Mouse (Mus musculus) hindbrain, embryonic 13.5 days (tissue): ENCODE data around the gene Nucks1. TPM values are rescaled to one million over a fixed set of nuclear protein-coding genes. Genes with fewer than 3 reads are reported as not detected.
"Not testable (repeated sequence)": the region's sequence is repeated elsewhere in the genome, so short reads cannot be mapped to it uniquely, and the experiment has no call there.

ENCODE experiments used
- ATAC-seq: fragments of 200-750 bp; cut with Nextera tagmentation; 2 replicates; pipeline ENCODE4 v1.8.0; 2017; ENCODE audit warnings: moderate TSS enrichment; ENCODE audit not compliant: low FRiP score
- H3K27ac ChIP-seq: fragments of 300-500 bp; sonication (generic); 2 replicates; pipeline ENCODE4 v1.5.1; 2015; ENCODE audit warnings: inconsistent platforms, mild to moderate bottlenecking, moderate library complexity
- H3K27me3 ChIP-seq: fragments of 300-500 bp; sonication (generic); 2 replicates; pipeline ENCODE4 v1.6.1; 2015; ENCODE audit warnings: mild to moderate bottlenecking, inconsistent platforms
- H3K36me3 ChIP-seq: fragments of 300-500 bp; sonication (generic); 2 replicates; pipeline ENCODE4 v1.6.1; 2015; ENCODE audit warnings: mild to moderate bottlenecking, inconsistent platforms
- H3K4me1 ChIP-seq: fragments of 300-500 bp; sonication (generic); replicated peaks from 2 replicates; pipeline ENCODE4 v1.6.1; 2015; ENCODE audit warnings: inconsistent platforms
- H3K4me2 ChIP-seq: fragments of 300-500 bp; sonication (generic); 2 replicates; pipeline ENCODE4 v1.6.1; 2015; ENCODE audit warnings: inconsistent platforms, mild to moderate bottlenecking, moderate library complexity
- H3K4me3 ChIP-seq: fragments of 300-500 bp; sonication (generic); 2 replicates; pipeline ENCODE4 v1.5.1; 2015; ENCODE audit warnings: mild to moderate bottlenecking, inconsistent platforms
- H3K9ac ChIP-seq: fragments of 300-500 bp; sonication (generic); 2 replicates; pipeline ENCODE4 v1.6.1; 2015; ENCODE audit warnings: mild to moderate bottlenecking, inconsistent platforms
- H3K9me3 ChIP-seq: fragments of 300-500 bp; sonication (generic); 2 replicates; pipeline ENCODE4 v1.6.1; 2016; ENCODE audit warnings: inconsistent platforms
- WGBS: fragments of 180-500 bp; shearing (Covaris S2); methylation state at CpG from one replicate; pipeline ENCODE4 v1.1.7; 2015; 5-methylcytosine and 5-hydroxymethylcytosine counted together
- polyA plus RNA-seq: library from polyadenylated mRNA; unstranded; fragments of >200 nt; fragmentation: Nextera tagmentation; extraction: Ambion mirVana; gene quantifications from 2 replicates; pipeline ENCODE4 v1.2.1, GENCODE M21; 2015

The Nucks1 gene
- polyA plus RNA-seq, 1 experiment from 2014 or later = 58.4 TPM

- Histone ChIP-seq H3K27ac (no peak overlapping the region), H3K36me3 (no peaks in the 10 kb centered on the region), H3K4me3 (no peak overlapping the region), H3K4me1 (no peaks in the 10 kb centered on the region), H3K27me3 (no peaks in the 10 kb centered on the region), H3K9ac (no peak overlapping the region), H3K9me3 (no peaks in the 10 kb centered on the region), H3K4me2 (no peak overlapping the region)
- no peak for ATAC-seq
- WGBS = 75% methylated on average over 6 of the region's 6 CpGs
These were observed 20.2 kb upstream of the Nucks1 start for GRCm38 (mm10) chr1:131890043-131890658.

GRCm38 (mm10) chr1:131891436-131891835, 18.9 kb upstream of the Nucks1 start:
- H3K4me2 ChIP-seq = no peak overlapping the region
- no peak overlapping the region for H3K9ac ChIP-seq
- H3K4me1 ChIP-seq = no peaks in the 10 kb centered on the region
- no peaks in the 10 kb centered on the region for H3K36me3 ChIP-seq
- ATAC-seq = no peak
- no peak overlapping the region for H3K27ac ChIP-seq
- H3K4me3 ChIP-seq = no peak overlapping the region
- 55% methylated on average over 4 of the region's 4 CpGs for WGBS
- no peaks in the 10 kb centered on the region for H3K9me3 ChIP-seq
- peaks cover 4% of the 10 kb centered on the region; the same call in 1 of the 2 replicates for H3K27me3 ChIP-seq

- no peaks in the 10 kb centered on the region for H3K9me3 ChIP-seq
- WGBS = 88% methylated on average over 4 of the region's 4 CpGs
- H3K4me3 ChIP-seq = no peak overlapping the region
- ATAC-seq = no peak
- H3K4me1 ChIP-seq = no peaks in the 10 kb centered on the region
- H3K27ac ChIP-seq = no peak overlapping the region
- no peaks in the 10 kb centered on the region for H3K36me3 ChIP-seq
- H3K27me3 ChIP-seq = peaks cover 23% of the 10 kb centered on the region; the same call in 1 of the 2 replicates
- no peak overlapping the region for H3K9ac ChIP-seq
- H3K4me2 ChIP-seq = no peak overlapping the region
These were observed 7.7 kb upstream of the Nucks1 start for GRCm38 (mm10) chr1:131902679-131903078.

- 92% methylated on average over 7 of the region's 7 CpGs for WGBS
- ATAC-seq = no peak
- Histone ChIP-seq H3K27ac (no peak overlapping the region), H3K9me3 (no peaks in the 10 kb centered on the region), H3K36me3 (no peaks in the 10 kb centered on the region), H3K27me3 (peaks cover 26% of the 10 kb centered on the region; the same call in 1 of the 2 replicates), H3K4me3 (no peak overlapping the region), H3K9ac (no peak overlapping the region), H3K4me2 (no peak overlapping the region), H3K4me1 (no peaks in the 10 kb centered on the region)
These were observed 7.1 kb upstream of the Nucks1 start for GRCm38 (mm10) chr1:131903251-131903650.

- H3K27ac ChIP-seq = no peak overlapping the region
- no peaks in the 10 kb centered on the region for H3K9me3 ChIP-seq
- no peaks in the 10 kb centered on the region for H3K36me3 ChIP-seq
- peaks cover 32% of the 10 kb centered on the region for H3K27me3 ChIP-seq
- no peak overlapping the region for H3K4me3 ChIP-seq
- no peak overlapping the region for H3K4me2 ChIP-seq
- no peaks in the 10 kb centered on the region for H3K4me1 ChIP-seq
- 11% methylated on average over 1 of the region's 1 CpGs for WGBS
- H3K9ac ChIP-seq = no peak overlapping the region
- no peak for ATAC-seq
These were observed 4.8 kb upstream of the Nucks1 start for GRCm38 (mm10) chr1:131905497-131905896.

- no peak overlapping the region for H3K4me3 ChIP-seq
- H3K36me3 ChIP-seq = peaks cover 3% of the 10 kb centered on the region; the same call in 1 of the 2 replicates
- no peaks in the 10 kb centered on the region for H3K9me3 ChIP-seq
- H3K27ac ChIP-seq = no peak overlapping the region
- 96% methylated on average over 3 of the region's 3 CpGs for WGBS
- ATAC-seq = no peak
- no peak overlapping the region for H3K4me2 ChIP-seq
- no peak overlapping the region for H3K9ac ChIP-seq
- peaks cover 32% of the 10 kb centered on the region for H3K27me3 ChIP-seq
- peaks cover 16% of the 10 kb centered on the region for H3K4me1 ChIP-seq
These were observed 1.9 kb upstream of the Nucks1 start for GRCm38 (mm10) chr1:131908456-131908855.

- H3K4me2 ChIP-seq, H3K4me3 ChIP-seq, H3K9ac ChIP-seq, H3K27ac ChIP-seq, H3K9me3 ChIP-seq, H3K36me3 ChIP-seq, ATAC-seq: not testable (repeated sequence)
- 93% methylated on average over 2 of the region's 2 CpGs for WGBS
- Histone ChIP-seq H3K4me1 (peaks cover 18% of the 10 kb centered on the region), H3K27me3 (peaks cover 27% of the 10 kb centered on the region)
These were observed 1.1 kb upstream of the Nucks1 start for GRCm38 (mm10) chr1:131909236-131909635.

- Histone ChIP-seq H3K27ac (peak overlapping the region; percentile 98), H3K4me3 (peak overlapping the region; percentile 93), H3K36me3 (peaks cover 3% of the 10 kb centered on the region; the same call in 1 of the 2 replicates), H3K4me1 (peaks cover 23% of the 10 kb centered on the region), H3K27me3 (peaks cover 21% of the 10 kb centered on the region; the same call in 1 of the 2 replicates), H3K4me2 (peak overlapping the region; percentile 78), H3K9me3 (no peaks in the 10 kb centered on the region), H3K9ac (peak overlapping the region; percentile 93)
- WGBS = under 1% methylated on average over 76 of the region's 88 CpGs
- peak; percentile 85 for ATAC-seq
These were observed 582 bp downstream of the Nucks1 start for GRCm38 (mm10) chr1:131910674-131911558.

- Histone ChIP-seq H3K9me3 (no peaks in the 10 kb centered on the region), H3K27me3 (no peaks in the 10 kb centered on the region), H3K36me3 (peaks cover 32% of the 10 kb centered on the region), H3K9ac (no peak overlapping the region), H3K27ac (no peak overlapping the region), H3K4me3 (no peak overlapping the region), H3K4me2 (no peak overlapping the region), H3K4me1 (peaks cover 11% of the 10 kb centered on the region)
- WGBS = 84% methylated on average over 6 of the region's 6 CpGs
- ATAC-seq = no peak
These were observed 7.3 kb downstream of the Nucks1 start for GRCm38 (mm10) chr1:131917634-131918033.

GRCm38 (mm10) chr1:131919052-131919451, 8.7 kb downstream of the Nucks1 start:
- Histone ChIP-seq H3K9me3 (no peaks in the 10 kb centered on the region), H3K4me1 (0 out of 2 replicates have a peak, but pooled peaks cover 5% of the 10 kb centered on the region), H3K27ac (no peak overlapping the region), H3K4me2 (no peak overlapping the region), H3K36me3 (peaks cover 40% of the 10 kb centered on the region), H3K4me3 (no peak overlapping the region), H3K9ac (no peak overlapping the region), H3K27me3 (no peaks in the 10 kb centered on the region)
- WGBS = 97% methylated on average over 2 of the region's 2 CpGs
- no peak for ATAC-seq

GRCm38 (mm10) chr1:131922100-131922499, 11.8 kb downstream of the Nucks1 start:
- Histone ChIP-seq H3K4me3 (no peak overlapping the region), H3K9me3 (no peaks in the 10 kb centered on the region), H3K27ac (no peak overlapping the region), H3K4me1 (no peaks in the 10 kb centered on the region), H3K36me3 (peaks cover 67% of the 10 kb centered on the region), H3K4me2 (no peak overlapping the region), H3K9ac (no peak overlapping the region), H3K27me3 (no peaks in the 10 kb centered on the region)
- WGBS = 98% methylated on average over 3 of the region's 3 CpGs
- no peak for ATAC-seq

GRCm38 (mm10) chr1:131933471-131933870, 23.1 kb downstream of the Nucks1 start:
- peaks cover 42% of the 10 kb centered on the region for H3K36me3 ChIP-seq

More at GRCm38 (mm10) chr1:131933471-131933870, 23.1 kb downstream of the Nucks1 start:
- Histone ChIP-seq H3K27ac (no peak overlapping the region), H3K4me1 (no peaks in the 10 kb centered on the region), H3K9ac (no peak overlapping the region), H3K27me3 (no peaks in the 10 kb centered on the region), H3K4me2 (no peak overlapping the region), H3K9me3 (no peaks in the 10 kb centered on the region), H3K4me3 (no peak overlapping the region)
- no peak for ATAC-seq
- WGBS = 92% methylated on average over 2 of the region's 2 CpGs
